Mouse (Mus musculus) adrenal gland, postnatal 36 days (tissue): ENCODE data around the gene Klhl36. TPM values are rescaled to one million over a fixed set of nuclear protein-coding genes. Genes with fewer than 3 reads are reported as not detected.
"Not testable (repeated sequence)": the region's sequence is repeated elsewhere in the genome, so short reads cannot be mapped to it uniquely, and the experiment has no call there.

Experiments used
- DNase-seq, 2 experiments: peaks; one replicate each; pipeline ENCODE4 v3.0.0; 2021; ENCODE audit warnings: mixed read lengths in 1 of 2
- total RNA-seq, 2 experiments: library from RNA; stranded (reverse); gene quantifications; 2 replicates each; pipeline ENCODE4 v1.2.3; 2021

Gene Klhl36
- total RNA-seq, 2 experiments from 2014 or later: 5.0 to 10.0 TPM

- no peak for DNase-seq
Observed at GRCm38 (mm10) chr8:119835270-119835669, 26.8 kb upstream of the Klhl36 start.

GRCm38 (mm10) chr8:119836831-119837230, 25.2 kb upstream of the Klhl36 start:
- DNase-seq: no peak

DNA sequence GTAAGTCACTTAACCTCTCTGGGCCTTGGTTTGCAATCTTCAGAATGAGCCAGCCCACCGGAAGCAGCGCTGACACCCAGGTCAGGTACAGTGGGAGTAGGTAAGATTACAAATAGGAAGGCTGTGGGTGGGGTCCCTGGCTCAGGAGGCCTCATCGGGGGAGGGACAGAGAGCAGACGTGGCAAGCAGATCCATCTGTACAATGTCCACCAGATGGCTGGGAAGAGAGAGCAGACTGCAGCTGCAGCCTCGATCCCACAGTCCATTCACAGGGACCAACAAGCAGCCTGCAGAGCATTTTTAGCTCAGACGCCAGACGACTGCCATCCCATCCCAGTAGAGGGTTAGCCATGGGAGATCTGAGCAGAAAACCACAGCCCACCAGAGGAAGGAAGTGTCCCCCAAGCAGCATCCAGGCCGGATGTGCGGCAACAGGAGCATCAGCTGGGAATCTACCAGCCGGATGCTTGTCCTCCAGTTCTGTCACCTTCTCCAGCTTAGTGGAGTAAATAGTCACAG, 24.5 kb upstream of the Klhl36 start:
- peak in 1 of 2 experiments; percentile 39 for DNase-seq

GRCm38 (mm10) chr8:119838100-119838982, 23.7 kb upstream of the Klhl36 start:
- DNase-seq: no peak

GRCm38 (mm10) chr8:119838983-119839340, 23.1 kb upstream of the Klhl36 start:
- DNase-seq: no peak

- peak in 1 of 2 experiments; percentile 45 for DNase-seq
Observed at GRCm38 (mm10) chr8:119839419-119840021, 22.5 kb upstream of the Klhl36 start.

- peak; percentile 98 for DNase-seq
Observed at GRCm38 (mm10) chr8:119840275-119840808, 21.7 kb upstream of the Klhl36 start, which contains the start of gene Cotl1. TSS of gene Cotl1 (minus strand) at chr8:119840544.

- no peak for DNase-seq
Observed at GRCm38 (mm10) chr8:119840905-119841411, 21.1 kb upstream of the Klhl36 start.

DNA sequence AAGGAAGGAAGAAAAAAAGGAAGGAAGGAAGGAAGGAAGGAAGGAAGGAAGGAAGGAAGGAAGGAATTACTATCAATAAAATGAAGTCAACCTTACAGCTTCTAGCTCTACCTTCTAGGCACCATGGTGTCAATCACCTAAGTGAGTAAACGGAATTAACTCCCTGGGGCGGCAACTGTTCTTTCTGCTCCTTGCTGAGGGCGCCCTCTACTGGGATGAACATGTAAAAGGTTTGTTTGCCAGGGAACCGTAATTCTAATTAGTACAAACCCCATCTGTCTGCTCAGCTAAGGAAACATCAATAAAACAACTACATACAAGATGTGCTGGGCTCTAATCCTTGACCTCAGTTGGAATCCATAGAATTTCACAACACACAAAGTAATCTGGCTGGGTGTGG, 18.6 kb upstream of the Klhl36 start:
- peak; percentile 78 to 85 for DNase-seq

DNA sequence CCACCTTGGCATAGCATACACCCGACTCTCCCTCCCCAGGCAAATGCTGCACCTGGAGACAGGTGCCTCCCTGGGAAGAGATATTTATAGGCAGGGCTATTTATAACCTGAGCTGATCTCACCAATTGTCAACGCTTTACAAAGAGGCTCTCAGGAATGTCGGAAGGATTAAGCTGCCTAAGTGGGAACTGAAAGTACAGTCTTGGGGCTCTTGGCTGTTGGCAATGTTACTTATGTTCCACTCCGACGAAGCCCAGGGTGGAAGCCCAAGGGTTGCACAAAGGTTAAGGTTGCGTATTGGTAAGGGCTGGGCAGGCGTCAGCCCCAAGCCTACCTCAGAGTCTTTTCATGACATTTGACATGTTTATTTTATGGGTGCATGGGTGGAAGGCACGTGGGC, 17.5 kb upstream of the Klhl36 start:
- DNase-seq: no peak

- not testable (repeated sequence) for DNase-seq
Observed at GRCm38 (mm10) chr8:119845741-119846140, 16.3 kb upstream of the Klhl36 start.

DNA sequence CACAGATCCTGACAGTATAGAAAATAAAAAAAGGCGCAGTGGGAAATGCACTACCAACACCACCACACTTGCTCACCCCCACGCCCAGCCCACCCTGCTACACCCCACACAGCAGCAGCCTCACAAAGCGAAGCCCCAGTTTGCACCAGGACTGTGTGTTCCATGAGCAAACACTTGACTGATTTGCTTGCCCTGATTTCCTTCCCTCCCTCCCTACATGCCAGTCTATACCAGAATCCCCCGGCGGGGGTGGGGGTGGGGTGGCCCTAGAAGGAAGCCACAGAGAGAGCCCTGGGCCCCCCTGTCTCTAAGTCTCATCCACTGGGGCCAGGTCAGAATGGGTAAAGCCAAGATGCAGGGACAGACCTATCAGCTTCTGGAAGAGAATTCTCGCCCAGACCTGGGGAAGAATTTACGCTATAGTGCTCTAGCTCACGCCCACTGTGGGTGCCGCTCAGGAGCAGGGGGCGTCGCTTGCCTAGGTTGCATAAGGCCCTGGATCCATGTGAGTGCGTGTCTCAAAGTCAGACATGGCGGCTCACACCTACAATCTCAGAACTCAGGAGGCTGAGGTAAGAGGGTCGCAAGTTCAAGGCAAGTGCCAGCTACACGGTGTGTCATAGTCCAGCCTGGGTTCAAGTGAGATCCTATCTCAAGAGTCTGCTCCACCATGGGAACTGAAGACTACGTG, 14.7 kb upstream of the Klhl36 start:
- DNase-seq: no peak

DNA sequence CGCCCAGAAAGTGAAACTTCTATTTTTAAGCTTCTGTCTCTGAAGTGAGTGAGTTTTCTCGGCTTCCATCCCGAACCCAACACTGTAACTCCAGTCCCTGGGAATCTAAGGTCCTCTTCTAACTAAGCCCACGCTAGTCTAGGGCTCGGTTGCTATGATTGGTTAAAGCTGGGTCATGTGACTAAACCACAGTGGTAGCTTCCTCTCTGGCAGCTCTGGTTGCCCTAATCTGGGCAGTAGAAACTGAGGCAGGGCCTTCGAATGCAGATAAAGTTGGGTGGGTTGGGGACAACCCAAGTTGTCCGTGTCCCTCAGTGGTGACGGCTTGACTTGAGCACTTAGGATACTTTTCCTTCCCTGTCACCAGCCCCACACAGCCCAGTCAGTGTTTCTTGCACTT, 8.5 kb upstream of the Klhl36 start:
- DNase-seq: no peak

DNA sequence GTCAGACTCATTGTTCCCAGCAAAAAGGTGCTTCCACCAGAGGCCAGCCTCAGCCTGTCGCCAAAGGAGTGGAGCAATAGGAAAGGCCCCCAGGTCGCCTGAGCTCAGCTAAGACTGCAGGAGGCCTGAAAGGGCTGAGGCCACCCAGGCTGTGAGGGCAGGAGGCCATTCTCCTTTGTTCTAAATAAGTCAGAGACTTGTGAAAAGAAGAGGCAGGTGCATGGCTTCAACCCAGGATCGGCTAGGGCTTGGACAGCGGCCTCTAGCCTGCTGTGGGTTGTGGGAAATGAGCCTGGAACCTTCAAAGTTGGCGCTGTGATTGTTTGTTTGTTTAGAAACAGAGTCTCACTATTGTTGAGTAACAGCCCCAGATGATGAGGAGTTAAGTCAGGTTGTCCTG, 8.0 kb upstream of the Klhl36 start:
- DNase-seq: no peak

DNA sequence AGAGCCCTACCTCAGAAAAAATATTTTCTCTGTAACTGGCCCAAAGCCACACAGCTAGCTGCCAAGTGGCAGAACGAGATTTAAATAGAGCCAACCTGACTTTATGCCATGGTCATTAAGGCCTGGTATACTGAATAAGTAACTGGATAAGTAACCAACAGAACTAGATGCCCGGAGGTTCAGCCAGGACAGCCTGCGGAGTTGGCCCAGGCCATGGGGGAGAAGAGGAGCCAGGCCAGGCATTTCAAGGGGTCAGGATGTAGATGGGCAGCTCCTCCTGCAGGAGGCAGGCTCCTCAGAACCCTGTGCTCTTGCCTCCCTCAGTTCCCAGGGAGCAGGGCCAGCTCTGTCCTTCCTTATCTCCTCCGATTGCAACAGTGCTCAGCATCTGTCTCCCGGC, 6.4 kb upstream of the Klhl36 start:
- peak in 1 of 2 experiments; percentile 25 for DNase-seq

- peak in 1 of 2 experiments; percentile 41 for DNase-seq
Observed at GRCm38 (mm10) chr8:119857767-119858166, 4.3 kb upstream of the Klhl36 start.

- DNase-seq: no peak
Observed at GRCm38 (mm10) chr8:119862390-119862734, 296 bp downstream of the Klhl36 start.

GRCm38 (mm10) chr8:119862749-119863148, 683 bp downstream of the Klhl36 start:
- no peak for DNase-seq

- no peak for DNase-seq
Observed at GRCm38 (mm10) chr8:119869616-119870015, 7.5 kb downstream of the Klhl36 start.

- DNase-seq: no peak
Observed at GRCm38 (mm10) chr8:119873181-119873580, 11.1 kb downstream of the Klhl36 start.

- DNase-seq: no peak
Observed at GRCm38 (mm10) chr8:119881301-119881700, 19.2 kb downstream of the Klhl36 start.

GRCm38 (mm10) chr8:119881917-119882316, 19.9 kb downstream of the Klhl36 start:
- DNase-seq: no peak
